Mouse (Mus musculus) hindbrain, postnatal 0 days (tissue): ENCODE data around the gene Erg. TPM values are rescaled to one million over a fixed set of nuclear protein-coding genes. Genes with fewer than 3 reads are reported as not detected.
A peak's percentile ranks its signal among the peaks of the same experiment; 100 is the strongest.

ENCODE experiments used
- ATAC-seq: fragments of 200-750 bp; cut with Nextera tagmentation; 2 replicates; pipeline ENCODE4 v1.8.0; 2017; ENCODE audit warnings: mild to moderate bottlenecking, moderate TSS enrichment, moderate library complexity
- DNase-seq: peaks from one replicate; pipeline ENCODE4 v3.0.0-alpha.2; 2015; ENCODE audit warnings: low spot score
- H3K27ac ChIP-seq: fragments of 300-500 bp; sonication (generic); 2 replicates; pipeline ENCODE4 v1.5.1; 2014; ENCODE audit warnings: mild to moderate bottlenecking
- H3K27me3 ChIP-seq: fragments of 300-500 bp; sonication (generic); 2 replicates; pipeline ENCODE4 v1.6.1; 2014; ENCODE audit warnings: low read length, mixed read lengths; ENCODE audit not compliant: insufficient read depth
- H3K36me3 ChIP-seq: fragments of 300-500 bp; sonication (generic); 2 replicates; pipeline ENCODE4 v1.6.1; 2014; ENCODE audit warnings: low read length, mixed read lengths; ENCODE audit not compliant: insufficient read depth
- H3K4me1 ChIP-seq: fragments of 300-500 bp; sonication (generic); 2 replicates; pipeline ENCODE4 v1.6.1; 2014; ENCODE audit warnings: antibody characterized with exemption, low read length, mixed read lengths; ENCODE audit not compliant: insufficient read depth
- H3K4me2 ChIP-seq: fragments of 300-500 bp; sonication (generic); 2 replicates; pipeline ENCODE4 v1.6.1; 2014; ENCODE audit warnings: low read depth, mild to moderate bottlenecking, low read length, moderate library complexity, mixed read lengths
- H3K4me3 ChIP-seq: fragments of 300-500 bp; sonication (generic); 2 replicates; pipeline ENCODE4 v1.5.1; 2014; ENCODE audit warnings: low read length
- H3K9ac ChIP-seq: fragments of 300-500 bp; sonication (generic); replicated peaks from 2 replicates; pipeline ENCODE4 v1.6.1; 2014; ENCODE audit warnings: mild to moderate bottlenecking, low read length, moderate library complexity, mixed read lengths
- H3K9me3 ChIP-seq: fragments of 300-500 bp; sonication (generic); 2 replicates; pipeline ENCODE4 v1.6.1; 2016; ENCODE audit warnings: low read length, mixed read lengths
- CTCF ChIP-seq: IDR thresholded peaks from 2 replicates; pipeline ENCODE4 v1.5.1; 2016; ENCODE audit warnings: antibody characterized with exemption, control low read depth, low read depth
- WGBS: fragments of 180-500 bp; shearing (Covaris S2); extraction: QIAGEN DNeasy Blood & Tissue Kit; methylation state at CpG from one replicate; pipeline ENCODE4 v1.1.7; 2014; 5-methylcytosine and 5-hydroxymethylcytosine counted together
- polyA plus RNA-seq: library from polyadenylated mRNA; unstranded; fragments of >200 nt; fragmentation: Nextera tagmentation; extraction: Ambion mirVana; gene quantifications from 2 replicates; pipeline ENCODE4 v1.2.1, GENCODE M21; 2015
- total RNA-seq: library from RNA; depleted of rRNA; stranded (reverse); fragments of >200 nt; gene quantifications from 2 replicates; pipeline ENCODE4 v1.2.3, GENCODE M21; 2014

Erg gene
- total and polyA plus RNA-seq, 2 experiments from 2014 or later: 2.5 to 3.8 TPM

- no peak for DNase-seq
- WGBS: 86% methylated on average over 9 of the region's 9 CpGs
- H3K9ac ChIP-seq: no peak overlapping the region
Observed at GRCm38 (mm10) chr16:95372960-95373359, 213.4 kb downstream of the Erg start.

GRCm38 (mm10) chr16:95371713-95372112 is 214.7 kb downstream of the Erg start:
- no peak for TF ChIP-seq CTCF
- 52% methylated on average over 4 of the region's 4 CpGs for WGBS
- no peaks in the 10 kb centered on the region for H3K9me3 ChIP-seq
- no peak overlapping the region for H3K4me3 ChIP-seq
- H3K4me2 ChIP-seq: no peak overlapping the region
- H3K4me1 ChIP-seq: 0 out of 2 replicates have a peak, but pooled peaks cover 3% of the 10 kb centered on the region
- no peak overlapping the region for H3K27ac ChIP-seq
- no peak overlapping the region for H3K9ac ChIP-seq
- H3K36me3 ChIP-seq: no peaks in the 10 kb centered on the region
- DNase-seq (no peak), ATAC-seq (no peak)
- H3K27me3 ChIP-seq: no peaks in the 10 kb centered on the region

More at GRCm38 (mm10) chr16:95372960-95373359, 213.4 kb downstream of the Erg start:
- Histone ChIP-seq H3K4me1 (0 out of 2 replicates have a peak, but pooled peaks cover under 1% of the 10 kb centered on the region), H3K9me3 (no peaks in the 10 kb centered on the region), H3K27ac (no peak overlapping the region), H3K36me3 (no peaks in the 10 kb centered on the region), H3K27me3 (no peaks in the 10 kb centered on the region), H3K4me3 (no peak overlapping the region), H3K4me2 (no peak overlapping the region)
- ATAC-seq: no peak
- TF ChIP-seq CTCF: no peak

- whole genome bisulfite sequencing: 58% methylated on average over 19 of the region's 19 CpGs
- ATAC-seq (no peak), DNase-seq (no peak)
- H3K4me2 ChIP-seq: no peak overlapping the region
- H3K4me3 ChIP-seq: no peak overlapping the region
- no peak overlapping the region for H3K9ac ChIP-seq
- peak; percentile 35 for TF ChIP-seq CTCF
- 0 out of 2 replicates have a peak, but pooled peaks cover 3% of the 10 kb centered on the region for H3K4me1 ChIP-seq
- H3K36me3 ChIP-seq: no peaks in the 10 kb centered on the region
- no peaks in the 10 kb centered on the region for H3K27me3 ChIP-seq
- no peaks in the 10 kb centered on the region for H3K9me3 ChIP-seq
- no peak overlapping the region for H3K27ac ChIP-seq
Observed at GRCm38 (mm10) chr16:95366989-95367765, 219.2 kb downstream of the Erg start.

GRCm38 (mm10) chr16:95365214-95365613 is 221.2 kb downstream of the Erg start:
- H3K4me1 ChIP-seq: 0 out of 2 replicates have a peak, but pooled peaks cover 3% of the 10 kb centered on the region
- H3K36me3 ChIP-seq: no peaks in the 10 kb centered on the region
- H3K4me3 ChIP-seq: no peak overlapping the region
- no peak for TF ChIP-seq CTCF
- no peak for ATAC-seq
- no peak for DNase-seq
- WGBS: 86% methylated on average over 5 of the region's 5 CpGs
- H3K27me3 ChIP-seq: no peaks in the 10 kb centered on the region
- H3K4me2 ChIP-seq: no peak overlapping the region
- H3K9me3 ChIP-seq: no peaks in the 10 kb centered on the region
- no peak overlapping the region for H3K27ac ChIP-seq
- H3K9ac ChIP-seq: no peak overlapping the region

- Histone ChIP-seq H3K9ac (no peak overlapping the region), H3K4me1 (0 out of 2 replicates have a peak, but pooled peaks cover 3% of the 10 kb centered on the region), H3K27me3 (no peaks in the 10 kb centered on the region), H3K36me3 (no peaks in the 10 kb centered on the region), H3K4me2 (no peak overlapping the region), H3K4me3 (no peak overlapping the region), H3K9me3 (no peaks in the 10 kb centered on the region), H3K27ac (no peak overlapping the region)
- no peak for TF ChIP-seq CTCF
- DNase-seq (no peak), ATAC-seq (no peak)
- 67% methylated on average over 18 of the region's 18 CpGs for WGBS
Observed at GRCm38 (mm10) chr16:95363632-95364465, 222.5 kb downstream of the Erg start.

- WGBS: 89% methylated on average over 7 of the region's 7 CpGs
- no peak overlapping the region for H3K9ac ChIP-seq
- no peak for TF ChIP-seq CTCF
- ATAC-seq (no peak), DNase-seq (no peak)
- no peak overlapping the region for H3K4me3 ChIP-seq
- no peaks in the 10 kb centered on the region for H3K9me3 ChIP-seq
- no peaks in the 10 kb centered on the region for H3K27me3 ChIP-seq
- H3K4me1 ChIP-seq: no peaks in the 10 kb centered on the region
- no peaks in the 10 kb centered on the region for H3K36me3 ChIP-seq
- H3K27ac ChIP-seq: no peak overlapping the region
- no peak overlapping the region for H3K4me2 ChIP-seq
Observed at GRCm38 (mm10) chr16:95361950-95362349, 224.4 kb downstream of the Erg start.
